Mouse (Mus musculus): ENCODE results near the gene Chn1. TPM values are rescaled to one million over a fixed set of nuclear protein-coding genes. Genes with fewer than 3 reads are reported as not detected.

The Chn1 gene
- total RNA-seq, 2 experiments from 2014 or later = 3.5 to 5.7 TPM

DNA sequence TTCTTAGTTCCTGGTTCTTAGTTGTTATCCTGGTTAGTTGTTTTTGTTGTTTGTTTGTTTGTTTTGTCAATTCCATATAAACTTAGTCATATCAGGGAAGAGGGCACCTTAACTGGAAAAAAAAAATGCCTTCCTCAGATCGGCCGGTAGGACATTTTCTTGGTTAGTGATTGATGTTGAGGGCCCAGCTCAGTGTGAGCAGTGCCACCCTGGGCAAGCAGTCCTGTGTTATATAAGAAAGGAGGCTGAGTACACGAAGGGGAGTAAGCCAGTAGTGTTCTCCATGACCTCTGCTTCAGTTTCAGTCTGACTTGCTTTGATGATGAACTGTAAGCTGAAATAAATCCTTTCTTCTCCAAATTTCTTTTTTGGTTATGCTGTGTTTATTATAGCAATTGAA lies 138.8 kb downstream of the Chn1 start:
- no peak for DNase-seq

DNA sequence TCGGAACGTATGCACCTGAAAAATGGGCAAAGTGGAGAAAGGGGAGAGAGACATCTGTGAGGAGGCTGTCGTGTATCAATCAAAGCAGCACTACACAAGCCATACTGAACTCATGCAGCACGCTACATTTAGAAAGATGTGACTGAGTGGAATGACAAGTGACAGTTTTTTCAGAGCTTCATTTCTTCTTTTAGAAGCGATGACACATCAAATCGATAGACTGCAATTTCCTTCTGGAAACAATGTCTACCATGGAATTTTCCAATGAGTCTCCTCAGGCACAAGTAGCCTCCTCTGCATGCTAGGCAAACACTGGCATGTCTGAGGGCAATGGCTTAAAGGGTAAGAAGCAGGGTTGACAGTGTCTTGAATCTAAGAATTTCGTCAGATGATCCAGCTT lies 143.3 kb downstream of the Chn1 start:
- DNase-seq = no peak

DNA sequence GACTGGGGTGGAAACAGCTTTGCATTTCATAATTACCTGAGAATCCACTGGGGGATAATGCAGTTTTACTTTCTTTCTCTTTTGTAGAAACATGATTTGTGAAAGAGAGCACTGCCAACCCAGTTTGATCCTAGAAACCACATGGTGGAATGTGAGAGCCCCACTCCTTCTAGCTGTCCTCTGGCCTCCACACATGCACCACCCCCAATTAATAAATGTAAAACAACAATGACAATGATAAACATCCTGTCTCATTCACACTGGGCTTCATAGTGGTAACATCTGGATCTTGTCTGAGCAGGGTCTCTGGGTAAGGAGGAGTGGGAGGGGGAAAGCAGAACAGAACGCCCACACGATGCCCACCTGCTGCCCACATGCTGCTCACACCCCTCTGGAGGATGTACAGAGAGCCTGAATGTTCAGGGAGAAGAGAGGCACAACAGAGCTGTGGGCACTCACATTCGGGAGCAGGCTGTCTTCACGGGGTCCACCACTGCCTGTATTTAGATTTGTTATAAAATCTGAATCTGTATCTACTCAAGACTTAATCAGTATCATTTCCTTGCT lies 156.6 kb downstream of the Chn1 start:
- DNase-seq = no peak

DNA sequence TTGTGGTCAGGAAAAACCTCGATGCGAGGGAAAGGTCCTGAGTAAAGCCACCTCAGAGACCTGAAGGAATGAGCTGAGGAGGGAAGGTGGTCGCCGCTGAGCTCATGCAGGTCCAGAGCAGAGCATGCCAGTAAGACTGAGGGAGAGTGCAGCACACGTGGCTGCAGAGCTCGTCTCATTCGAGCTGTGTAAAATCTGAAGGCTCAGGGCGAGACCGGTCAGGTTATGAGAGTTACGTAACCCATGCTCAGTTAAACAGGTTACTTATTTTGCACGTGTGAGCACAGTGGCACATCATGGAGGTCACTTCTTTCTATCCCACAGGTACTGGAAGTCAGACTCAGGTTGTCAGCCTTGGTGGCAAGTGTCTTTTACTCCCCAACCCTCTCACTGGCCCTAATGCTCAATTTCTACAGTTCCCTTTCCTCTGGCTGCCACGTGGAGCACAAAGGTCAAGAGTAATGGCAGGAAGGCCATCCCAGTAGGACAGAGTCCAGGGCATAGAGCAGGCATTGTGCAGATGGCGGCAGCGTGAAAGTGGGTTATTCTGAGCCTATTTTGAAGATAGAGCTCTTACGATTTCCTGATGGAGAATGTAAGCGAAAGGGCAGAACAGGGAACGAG lies 158.6 kb downstream of the Chn1 start:
- no peak for DNase-seq

DNA sequence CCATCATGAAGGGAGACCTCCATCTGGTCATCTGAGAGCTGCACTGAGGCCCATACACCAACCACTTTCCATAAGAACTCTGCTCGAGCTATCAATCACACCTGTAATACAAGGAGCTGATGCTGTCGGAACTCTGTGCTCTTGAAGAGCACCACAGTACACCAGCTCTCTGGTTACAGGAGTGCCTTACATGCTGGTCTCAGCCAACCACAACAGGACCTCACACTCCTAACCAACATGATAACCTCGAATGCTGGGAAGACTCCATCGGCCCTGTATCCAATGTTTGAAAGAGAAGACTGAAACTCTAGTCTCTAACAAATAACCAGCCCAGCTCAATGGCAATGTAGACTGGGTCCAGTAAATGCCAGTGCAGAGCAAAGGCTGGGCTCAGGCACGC lies 159.7 kb downstream of the Chn1 start:
- DNase-seq = peak; percentile 16

DNA sequence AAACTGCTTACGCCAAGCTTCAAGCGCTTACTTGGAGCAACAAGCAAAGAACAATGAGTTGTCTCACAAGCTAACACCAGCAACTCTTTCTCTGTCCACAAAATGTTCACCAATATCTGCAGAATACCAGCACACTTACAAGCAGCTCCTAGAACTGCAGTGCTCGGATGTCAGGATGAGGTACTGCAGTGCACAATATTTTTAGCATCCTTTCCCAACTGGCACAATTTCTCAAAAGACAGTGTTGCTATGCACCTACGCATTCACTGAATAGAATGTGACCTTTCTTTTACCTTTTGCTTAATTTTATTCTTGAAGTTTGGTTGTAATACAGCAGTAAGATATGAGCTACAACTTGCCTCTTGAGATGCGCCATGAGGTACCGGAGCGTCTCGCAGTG lies 160.8 kb downstream of the Chn1 start:
- no peak for DNase-seq

DNA sequence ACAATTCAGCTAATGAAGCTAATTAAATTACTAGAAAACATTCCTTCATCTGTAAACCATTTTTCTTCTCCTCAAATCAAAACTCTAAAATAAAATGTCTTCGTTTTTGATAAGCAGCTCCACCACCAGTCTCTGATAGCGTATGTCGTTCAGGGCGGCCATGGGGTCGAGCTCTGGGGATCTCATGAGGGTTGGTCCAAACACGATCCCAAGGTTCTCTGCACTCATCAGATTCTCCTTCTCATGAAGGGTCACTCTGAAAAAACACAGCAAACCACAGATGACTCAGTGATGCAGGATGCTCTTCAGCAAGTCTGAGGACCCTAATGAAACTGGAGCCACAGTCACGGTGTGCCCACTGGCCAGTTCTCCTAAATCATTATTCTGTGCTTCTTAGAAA lies 162.2 kb downstream of the Chn1 start:
- DNase-seq = no peak

DNA sequence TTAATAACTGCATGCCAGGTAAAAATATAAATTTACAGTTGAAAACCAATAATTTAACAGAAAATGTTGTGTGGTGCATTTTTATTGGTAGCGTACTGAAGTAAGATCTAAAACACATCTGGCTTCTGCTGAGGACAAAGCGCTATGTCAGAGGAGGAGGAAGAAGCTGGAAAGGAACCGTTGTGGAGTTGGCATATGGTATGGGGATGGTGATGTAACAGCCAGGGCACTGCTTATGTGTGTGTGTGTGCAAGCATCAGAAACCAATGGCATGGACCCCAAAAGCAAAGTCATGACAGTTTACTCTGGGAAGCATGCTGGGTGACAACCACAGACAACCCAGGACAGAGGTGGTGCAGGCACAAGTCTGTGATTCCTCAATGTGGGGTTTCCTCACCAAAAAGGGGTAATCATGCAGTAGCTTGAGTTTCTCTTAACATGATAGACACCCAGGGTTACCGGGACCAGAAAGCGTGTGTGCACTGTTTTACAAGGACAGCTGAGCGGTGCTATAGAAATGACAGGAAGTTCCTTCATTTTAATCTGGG lies 162.7 kb downstream of the Chn1 start:
- DNase-seq = no peak

DNA sequence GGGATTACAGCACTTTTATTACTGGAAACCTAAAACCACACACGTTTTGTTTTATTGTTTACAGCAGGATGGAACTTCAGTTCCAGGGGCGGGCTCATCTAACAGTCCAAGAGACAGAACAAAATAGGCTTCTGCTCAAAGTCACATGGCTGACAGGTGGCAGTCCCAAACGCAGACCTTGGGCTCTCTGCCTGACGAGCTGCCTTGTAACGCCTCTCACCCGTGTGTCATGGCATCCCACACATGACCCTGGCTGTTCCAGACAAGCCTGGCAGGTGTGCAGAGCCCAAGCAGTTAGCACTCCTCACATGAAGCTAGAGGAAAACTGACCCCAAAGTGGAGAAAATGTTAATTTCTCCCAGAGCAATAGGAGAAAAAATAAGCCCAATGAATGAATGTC lies 163.3 kb downstream of the Chn1 start:
- DNase-seq = no peak

DNA sequence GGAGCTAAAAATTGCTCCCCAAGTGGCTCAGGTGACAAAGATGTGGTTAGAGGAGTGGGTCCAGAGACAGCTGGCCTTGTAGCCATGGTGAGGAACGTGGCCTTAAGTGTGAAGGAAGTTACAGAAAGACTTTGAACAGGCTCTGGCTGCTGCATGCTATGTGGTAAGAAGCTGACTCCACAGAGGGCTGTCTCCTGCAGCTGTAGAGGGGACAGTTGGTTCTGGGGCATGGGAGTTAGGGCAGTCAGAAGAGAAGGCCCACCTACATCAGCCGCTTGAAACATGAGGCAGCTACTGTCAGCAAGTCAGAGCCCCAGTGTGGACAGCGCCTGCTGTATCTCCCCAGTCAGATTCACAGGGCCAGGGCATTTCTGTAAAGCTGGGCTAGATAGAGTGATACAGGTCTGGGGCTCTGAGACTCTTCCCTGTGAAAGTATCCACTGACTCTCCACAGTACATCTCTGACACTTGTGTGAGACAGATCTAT lies 165.4 kb downstream of the Chn1 start:
- no peak for DNase-seq

DNA sequence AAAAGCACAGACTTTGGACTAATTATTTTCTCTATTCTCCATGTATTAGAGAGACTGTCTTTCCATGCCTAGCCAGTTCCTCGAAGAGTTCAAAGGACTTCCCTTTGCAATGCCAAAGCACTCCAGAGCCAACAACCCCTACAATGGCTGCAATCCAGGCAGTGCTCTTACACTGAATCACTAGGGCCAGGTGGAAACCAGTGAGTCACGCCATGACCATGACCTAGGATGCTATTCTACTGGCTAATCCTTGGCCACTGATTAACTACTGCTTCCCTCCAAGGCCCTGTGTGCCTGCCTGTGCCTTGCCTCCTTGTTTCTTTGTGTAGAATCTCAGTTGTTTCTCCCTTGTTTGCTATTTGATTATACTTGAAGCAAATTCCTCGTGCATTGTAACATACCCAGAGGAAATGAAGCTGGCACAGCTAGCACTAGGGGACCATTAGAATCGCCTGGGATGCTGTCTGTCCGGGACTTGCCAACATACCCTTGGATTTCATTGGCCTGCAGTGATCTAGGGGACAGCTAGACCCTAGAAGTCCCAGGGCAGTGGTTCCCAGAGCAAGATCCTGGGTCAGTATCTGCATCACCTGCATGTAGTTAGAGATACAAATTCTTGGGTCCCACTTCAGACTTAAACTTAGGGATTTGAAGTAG lies 166.0 kb downstream of the Chn1 start:
- DNase-seq = no peak

DNA sequence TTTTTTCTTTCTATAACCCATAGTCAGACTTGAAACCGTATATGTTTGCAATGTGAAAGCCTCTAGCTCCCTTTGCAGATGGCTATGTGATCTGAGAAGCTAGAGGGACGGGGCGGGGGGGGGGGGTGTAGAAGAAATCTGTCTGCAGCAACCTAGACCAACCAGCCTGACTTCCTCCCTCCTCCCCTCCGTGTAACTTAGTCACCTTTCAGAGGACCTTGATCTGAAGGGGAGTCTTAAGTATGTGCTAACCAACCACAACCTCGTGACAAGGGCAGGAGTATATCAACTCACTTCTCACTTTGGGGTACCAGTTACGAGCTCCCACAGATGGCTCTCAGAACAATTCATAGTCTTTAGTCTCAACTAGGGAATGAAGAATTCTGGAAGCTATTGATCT lies 166.8 kb downstream of the Chn1 start:
- DNase-seq = no peak

DNA sequence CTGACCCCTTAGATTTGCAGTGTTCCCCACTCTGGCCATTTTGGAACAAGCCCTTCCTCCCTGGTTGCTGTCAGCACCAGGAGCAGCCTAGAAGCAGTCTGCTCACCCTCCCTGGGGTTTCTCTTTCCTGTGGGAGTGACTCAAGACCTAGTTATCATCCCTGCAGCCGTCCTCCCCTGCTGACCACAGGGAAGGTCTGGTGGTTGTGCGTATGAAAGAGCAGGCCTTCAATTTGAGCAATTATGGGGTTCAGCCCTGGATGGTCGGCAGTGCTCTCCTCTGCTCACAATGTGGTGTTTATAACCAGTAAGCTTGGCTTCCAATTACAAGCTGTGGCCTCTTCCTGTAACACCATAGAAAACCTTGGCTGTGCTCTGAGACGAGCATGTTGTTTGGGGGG lies 167.5 kb downstream of the Chn1 start:
- DNase-seq = no peak

DNA sequence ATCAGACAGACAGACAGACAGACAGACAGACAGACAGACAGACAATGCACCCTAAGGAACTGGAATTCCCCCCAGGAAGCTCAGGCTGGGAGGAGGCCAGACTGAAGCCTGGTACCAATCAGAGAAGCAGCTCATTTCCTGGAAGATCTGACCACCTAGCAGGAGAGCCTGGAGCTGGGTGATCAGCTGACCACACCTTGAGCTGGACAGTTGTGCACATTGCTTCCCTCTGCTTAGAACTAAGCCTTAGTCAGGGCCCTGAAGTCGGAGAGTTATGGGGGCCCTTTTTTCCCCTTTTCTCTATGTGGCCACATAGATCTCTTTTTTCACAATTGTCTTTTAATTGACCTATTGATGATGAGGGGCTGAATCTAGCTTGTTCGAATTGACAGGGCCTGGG lies 168.0 kb downstream of the Chn1 start:
- DNase-seq = no peak

DNA sequence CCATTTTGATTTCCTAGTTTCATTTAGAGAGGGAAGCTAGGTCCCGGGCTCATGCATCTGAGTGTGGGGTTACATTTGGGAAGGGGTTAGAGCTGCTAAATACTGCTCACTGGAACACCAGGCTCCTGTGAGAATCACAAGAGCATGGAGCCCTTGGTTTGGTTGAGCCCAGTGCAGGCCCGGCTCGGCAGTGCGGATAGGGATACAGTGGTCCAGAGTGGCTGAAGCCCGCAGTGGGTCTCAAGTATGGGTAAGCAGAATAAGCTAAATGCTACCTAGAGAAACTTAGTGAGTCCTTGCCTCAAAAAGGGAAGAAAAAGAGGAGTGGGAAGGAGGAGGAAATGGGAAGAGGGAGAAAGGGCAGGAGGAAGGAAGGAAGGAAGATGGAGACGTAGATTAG lies 168.5 kb downstream of the Chn1 start:
- DNase-seq = no peak

DNA sequence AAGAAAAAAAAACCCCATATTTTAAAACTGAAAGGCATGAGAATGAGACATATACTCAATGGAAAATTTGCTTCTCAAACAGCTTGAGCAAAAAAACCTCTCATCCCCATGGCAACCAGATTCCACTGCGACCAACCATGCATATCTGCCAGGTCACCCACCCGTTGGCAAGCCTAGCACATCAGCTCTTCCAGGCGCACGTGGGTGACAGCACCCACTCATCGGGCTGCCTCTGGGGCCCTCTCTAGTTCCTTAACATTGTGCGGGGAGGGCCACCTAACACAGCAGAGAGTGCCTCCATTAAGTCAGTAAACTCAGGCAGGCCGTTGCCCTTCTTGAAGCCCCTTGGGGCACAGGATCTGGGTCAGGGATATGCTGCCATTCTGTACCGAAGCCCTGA lies 170.1 kb downstream of the Chn1 start:
- DNase-seq = no peak

DNA sequence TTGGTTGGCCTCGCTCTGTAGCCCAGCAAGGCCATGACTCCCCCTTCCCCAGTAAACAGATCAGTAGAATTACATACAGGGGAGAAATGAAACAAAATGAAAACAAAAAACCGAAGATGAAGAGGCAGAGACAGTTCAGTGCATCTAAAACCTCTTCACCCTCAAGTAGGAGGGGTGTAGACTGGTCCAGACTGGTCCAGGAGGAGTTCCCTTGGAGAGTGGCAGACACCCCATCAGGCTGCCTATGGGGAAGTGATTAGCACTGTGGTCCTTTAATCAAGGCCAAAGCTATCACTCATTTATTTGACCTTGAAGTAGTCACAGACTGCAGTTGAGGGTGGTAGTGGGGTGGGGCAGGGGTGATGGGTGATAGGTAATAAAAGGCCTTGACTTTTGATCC lies 170.6 kb downstream of the Chn1 start:
- DNase-seq = no peak

DNA sequence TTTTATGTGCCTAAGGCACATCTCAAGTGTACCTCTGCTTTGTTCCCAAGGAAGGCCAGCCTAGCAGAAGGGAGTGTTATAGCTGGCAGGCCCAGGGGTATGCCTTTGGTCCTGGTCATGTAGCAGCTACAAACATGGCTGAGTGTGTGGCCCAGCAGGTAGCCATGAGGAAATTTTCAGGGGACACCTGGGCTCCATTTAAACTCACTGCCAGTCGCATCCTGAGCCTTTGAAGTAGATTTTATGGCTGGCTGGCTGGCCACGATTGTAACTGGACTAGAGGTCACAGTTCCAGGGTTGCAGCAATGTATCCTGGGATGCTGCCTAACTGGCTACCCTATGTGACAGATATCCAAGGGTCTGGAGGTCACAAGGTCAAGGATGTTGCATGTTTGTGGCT lies 174.5 kb downstream of the Chn1 start:
- DNase-seq = no peak

DNA sequence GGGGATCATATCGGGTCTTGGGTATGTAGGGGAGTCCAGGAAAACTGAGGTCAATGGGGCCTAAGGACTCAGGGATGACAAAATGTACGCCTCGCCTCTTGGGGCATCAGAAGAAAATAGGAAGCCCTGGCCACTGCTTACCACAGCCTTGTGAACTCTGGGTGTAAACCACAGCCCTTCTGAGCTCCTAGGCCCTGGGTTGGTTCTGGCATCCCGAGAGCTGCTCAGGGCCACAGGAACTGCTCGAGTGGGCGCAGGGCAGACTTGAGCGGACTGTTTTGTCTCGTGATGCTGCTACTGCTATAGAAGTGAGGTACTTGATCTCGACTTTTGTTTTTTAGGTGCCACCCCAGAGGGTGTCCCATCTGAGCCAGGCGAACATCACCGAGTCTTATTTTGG lies 177.4 kb downstream of the Chn1 start:
- DNase-seq = no peak

DNA sequence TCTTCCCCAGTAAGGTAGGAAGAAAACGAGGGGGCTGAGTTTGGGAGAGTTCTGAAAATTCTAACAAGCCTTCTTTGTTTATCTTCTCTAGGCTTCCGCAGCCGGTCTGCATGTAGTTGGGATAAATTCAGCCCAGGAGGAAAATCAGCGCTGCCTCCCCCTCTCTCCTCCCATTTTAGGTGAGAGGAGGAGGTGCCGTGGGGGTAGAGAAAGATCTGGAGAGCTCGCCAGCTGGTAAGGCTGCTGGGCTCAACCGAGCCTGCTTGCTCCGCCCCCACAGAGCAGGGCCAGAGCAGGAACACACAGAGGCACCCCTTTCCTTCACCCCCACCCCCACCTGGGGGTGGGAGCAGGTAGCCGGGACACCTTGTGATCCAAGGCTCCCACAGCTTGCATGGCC lies 178.4 kb downstream of the Chn1 start:
- DNase-seq = no peak

DNA sequence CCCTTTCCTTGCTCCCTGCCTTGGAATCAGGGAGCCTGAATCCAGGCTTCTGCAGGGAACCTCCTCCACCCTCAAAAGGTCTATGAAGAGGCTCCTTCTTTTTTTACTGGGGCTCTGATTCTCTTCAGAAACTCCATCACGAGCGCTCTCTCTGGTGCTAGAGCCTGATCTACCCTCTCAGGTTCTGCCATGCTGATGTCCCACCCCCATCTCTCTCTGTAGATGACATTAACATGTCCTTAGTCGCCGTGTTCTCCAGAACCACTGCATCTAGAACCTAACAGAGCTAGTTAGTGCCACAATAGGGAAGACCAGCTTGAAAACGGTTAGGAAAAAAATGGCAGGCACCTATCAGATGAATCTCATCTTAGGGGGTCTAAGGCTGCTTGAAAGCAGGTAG lies 178.8 kb downstream of the Chn1 start:
- DNase-seq = no peak

DNA sequence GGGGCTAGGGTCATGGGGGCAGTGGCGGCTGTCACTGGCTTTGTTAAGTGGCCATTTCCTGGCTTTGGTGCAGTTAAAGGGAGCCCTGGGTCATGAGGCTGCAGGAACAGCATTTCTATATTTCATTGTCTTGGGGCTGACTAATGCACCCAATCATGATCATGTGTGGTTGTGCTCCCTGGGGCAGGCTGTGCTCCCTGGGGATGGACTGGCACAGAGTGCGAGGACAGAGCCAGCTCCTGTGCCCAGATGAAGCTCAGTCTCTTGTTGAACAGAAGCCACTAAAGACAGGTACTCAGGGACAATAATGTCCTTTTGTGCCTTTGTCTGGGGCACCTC lies 182.1 kb downstream of the Chn1 start:
- no peak for DNase-seq

DNA sequence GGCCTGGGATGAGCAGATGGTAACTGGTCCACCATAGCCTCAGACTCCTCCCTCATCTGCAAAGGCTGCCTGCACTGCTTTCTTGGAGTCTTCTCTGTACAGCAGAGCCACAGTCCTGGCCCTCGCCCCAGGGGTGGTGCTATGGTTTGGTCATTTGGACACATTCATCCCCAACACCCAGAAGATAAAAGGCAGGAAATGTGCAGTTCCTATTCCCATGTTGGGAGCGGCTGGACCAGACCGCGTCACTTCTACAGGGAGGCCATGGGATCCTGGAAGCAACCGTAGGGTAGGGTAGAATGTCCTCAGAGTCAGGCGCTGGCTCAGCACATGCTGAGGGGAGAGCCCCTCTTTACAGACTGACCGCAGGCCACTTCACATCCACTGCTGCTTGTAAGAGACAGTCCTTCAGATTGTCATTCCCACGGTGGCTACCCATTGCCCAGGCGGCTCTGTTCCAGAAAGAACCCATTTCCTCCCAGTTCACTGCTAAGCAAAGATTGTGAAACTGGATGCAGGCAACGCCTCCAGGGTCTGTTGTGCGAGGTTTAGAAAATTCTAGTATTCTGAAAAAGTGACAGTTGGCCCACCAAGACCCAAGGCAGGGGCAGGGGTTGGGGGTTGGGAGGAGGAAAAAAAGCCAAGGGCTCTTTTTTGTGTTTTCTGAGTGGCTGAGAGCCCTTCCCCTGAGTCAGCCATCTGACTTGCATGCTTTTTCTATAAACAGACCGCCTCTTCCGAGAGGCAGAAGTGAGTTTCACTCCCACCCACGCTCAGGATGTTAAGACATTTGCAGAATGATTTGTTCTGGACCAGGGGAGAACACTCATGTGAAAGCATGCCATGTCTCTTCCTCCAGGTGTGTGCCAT lies 182.7 kb downstream of the Chn1 start:
- DNase-seq = peak; percentile 61

Data from gastrocnemius, postnatal 25 days (tissue).